Mouse (Mus musculus) mouse embryonic stem cell (cell line): ENCODE measurements around the gene Gm10553.
"Not testable (repeated sequence)": the region's sequence is repeated elsewhere in the genome, so short reads cannot be mapped to it uniquely, and the experiment has no call there.

Experiments
- in situ Hi-C, 2 experiments: fragments of 300-500 bp; cut with MboI; formaldehyde crosslinking; loops; 1 replicate in 1 of 2; 3 replicates in 1 of 2; pipeline ENCODE4 v1.14.3; 2019 to 2020; ENCODE audit warnings: low sequenced_read_pairs in 2 of 2, low pct_unique_long_range_greater_than_20kb in 1 of 2, mixed read lengths in 1 of 2; ENCODE audit not compliant: unreplicated experiment in 1 of 2

Gm10553 gene

GRCm38 (mm10) chr1:85121841-85122240 lies 21.9 kb downstream of the Gm10553 start:
- in situ Hi-C loops, result not testable (repeated sequence)

- in situ Hi-C loops, result not testable (repeated sequence)
These were observed 33.7 kb downstream of the Gm10553 start for GRCm38 (mm10) chr1:85133671-85134070.
